Mouse (Mus musculus): ENCODE measurements at regions not wholly inside any gene's neighbourhood (a gene's known extent, or its start where the extent isn't known, plus 50 kb on each side); places are given as distances from the start of the nearest gene placed in this dataset.

- no peak for TF ChIP-seq CTCF (IDR thresholded peaks at IDR 0.05)
- TF ChIP-seq EP300 (IDR thresholded peaks at IDR 0.05; ENCODE audit: insufficient read depth, low read depth, low read length), result no peak
- no peak for TF ChIP-seq POLR2A (IDR thresholded peaks at IDR 0.05; ENCODE audit: insufficient read depth, low read depth, low read length)
Measured at GRCm38 (mm10) chr15:93673976-93674375, 78.3 kb upstream of the Prickle1 start.
